Mouse (Mus musculus): ENCODE measurements at regions not wholly inside any gene's neighbourhood (a gene's known extent, or its start where the extent isn't known, plus 50 kb on each side); places are given as distances from the start of the nearest gene placed in this dataset.

DNA sequence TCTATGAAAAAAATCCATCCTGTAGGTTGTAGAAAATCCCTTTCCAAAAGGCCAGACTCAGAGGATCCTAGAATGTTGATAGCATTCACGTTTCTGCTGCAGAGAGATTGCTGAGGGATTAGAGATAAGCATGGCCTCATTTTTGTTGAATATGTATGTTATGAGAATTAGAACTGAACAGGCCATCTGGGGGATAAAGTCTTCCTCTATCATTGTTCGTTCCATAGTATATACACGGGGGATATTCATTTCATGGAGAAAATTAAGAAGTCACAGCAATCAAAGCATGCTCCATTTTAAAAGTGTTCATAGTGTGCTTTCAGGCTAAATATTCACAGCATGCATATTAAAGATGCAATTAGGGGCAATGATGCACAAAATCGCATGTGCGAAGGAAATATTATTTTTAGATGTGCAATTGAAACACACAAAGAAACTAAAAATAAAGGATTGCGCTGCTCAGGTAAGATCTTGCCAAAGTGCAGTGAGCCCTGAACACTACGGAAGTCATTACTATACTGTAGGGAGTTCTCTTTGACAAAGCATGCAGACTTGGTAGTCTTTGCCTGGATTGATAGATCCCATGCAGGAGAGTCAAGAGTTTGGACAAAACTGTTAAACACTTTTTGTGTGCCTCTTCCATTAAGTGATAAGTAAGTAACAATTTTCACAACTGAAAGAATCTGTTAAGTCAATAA is 511.5 kb downstream of the Phf3 start:
- no peak for DNase-seq
- intact Hi-C loops (cut with DNase I): no loop called here

DNA sequence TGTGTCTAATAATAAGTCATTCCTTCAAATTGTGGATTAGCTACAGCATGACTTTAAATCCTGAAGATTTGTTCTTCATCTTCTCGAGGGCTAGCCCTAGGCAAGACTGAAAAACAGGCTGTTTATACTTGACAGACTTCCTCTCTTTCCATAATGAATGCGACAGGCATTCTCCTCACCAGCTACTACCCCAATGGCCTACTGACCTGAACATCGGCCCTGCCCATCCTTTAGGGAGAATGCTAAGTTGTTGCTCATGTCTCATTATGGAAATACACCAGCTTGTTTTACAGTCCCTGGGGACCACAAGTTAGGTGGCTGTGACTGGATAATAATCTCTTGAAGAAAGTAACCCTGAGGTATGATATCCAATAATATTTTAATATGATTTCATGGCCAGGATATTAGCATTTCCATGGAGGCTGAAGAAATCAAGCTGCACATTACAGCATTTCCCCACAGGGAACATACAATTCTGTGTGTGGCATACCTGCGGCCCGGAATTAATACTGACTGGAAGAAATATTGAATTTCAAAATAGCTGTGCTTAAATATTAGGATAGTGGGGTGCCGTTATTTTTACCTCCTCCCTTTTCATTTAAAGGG is 553.0 kb downstream of the Phf3 start:
- intact Hi-C loops (cut with DNase I): no loop called here

GRCm38 (mm10) chr1:30318195-30318594 is 555.5 kb downstream of the Phf3 start:
- intact Hi-C loops (cut with DNase I): no loop called here
- DNase-seq: no peak

More for the DNA sequence above, 553.0 kb downstream of the Phf3 start:
- DNase-seq: no peak

DNA sequence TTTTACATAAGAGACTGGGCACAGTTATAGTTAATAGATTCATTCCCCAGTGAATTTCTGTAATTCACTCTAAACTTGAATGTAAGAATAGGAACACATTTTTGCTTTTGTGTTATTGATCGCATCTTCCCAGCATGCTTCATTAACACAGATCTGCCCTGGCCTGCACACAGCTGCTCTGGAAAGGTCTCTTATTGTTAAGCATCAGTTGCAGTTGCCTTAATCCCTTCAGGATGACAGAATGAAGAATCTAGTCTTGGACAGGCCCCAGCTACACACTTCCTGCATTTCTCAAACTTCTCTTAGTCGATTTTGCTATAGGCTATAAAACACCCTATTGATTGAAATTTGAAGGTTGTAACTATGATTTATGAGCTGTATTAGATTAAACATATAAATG is 584.6 kb downstream of the Phf3 start:
- DNase-seq: no peak
- intact Hi-C loops (cut with DNase I): no loop called here

DNA sequence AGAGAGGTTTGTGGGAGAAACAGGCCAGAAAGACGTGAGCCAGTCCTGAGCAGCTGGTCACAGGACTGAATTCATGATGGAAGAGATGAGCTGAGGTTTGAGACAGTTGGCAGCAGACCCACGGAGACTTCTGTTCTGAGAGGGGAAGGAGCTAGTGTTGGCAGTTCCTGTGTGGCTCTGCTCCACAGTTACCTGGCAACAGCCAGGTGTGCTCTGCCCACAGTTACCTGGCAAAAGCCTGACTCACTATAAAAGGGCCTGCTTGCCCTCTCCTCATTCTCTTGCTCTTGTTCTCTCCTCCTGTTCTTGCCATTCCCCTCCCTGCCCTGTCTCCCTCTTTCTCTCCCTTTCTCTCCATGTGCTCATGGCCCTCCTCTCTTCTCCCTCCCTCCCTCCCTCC is 611.3 kb downstream of the Phf3 start:
- DNase-seq: no peak
- intact Hi-C loops (cut with DNase I): no loop called here

- intact Hi-C loops (cut with DNase I): no loop called here
- no peak for DNase-seq
Measured at GRCm38 (mm10) chr1:30259547-30259946, 614.2 kb downstream of the Phf3 start.

DNA sequence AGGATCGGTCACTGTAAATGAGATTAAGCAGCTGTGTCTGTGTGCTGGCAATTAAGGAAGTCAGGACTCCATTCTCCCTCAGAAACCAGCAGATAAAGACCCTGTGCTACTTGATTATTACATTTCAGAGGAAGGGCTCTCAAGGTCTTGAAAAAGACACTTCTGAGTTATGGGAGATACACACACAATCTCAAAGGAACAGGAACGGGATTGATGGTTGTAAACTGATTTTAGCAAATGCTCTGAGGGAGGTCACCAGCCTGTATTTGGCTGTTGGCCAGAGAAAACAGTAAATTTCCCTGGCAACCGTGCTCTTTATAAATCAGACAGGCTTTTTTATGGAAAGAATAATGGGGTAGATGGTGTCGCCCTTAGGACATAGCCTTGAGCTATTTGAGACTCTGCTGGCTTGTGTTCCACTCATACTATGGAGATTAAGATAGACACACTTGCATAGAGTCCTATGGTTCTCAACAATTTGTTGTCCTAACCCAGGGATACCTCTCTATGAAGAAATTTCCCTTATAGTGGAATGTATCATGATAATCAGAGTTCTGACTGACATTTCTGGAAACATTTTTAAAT is 656.9 kb downstream of the Phf3 start:
- DNase-seq: no peak
- intact Hi-C loops (cut with DNase I): no loop called here

GRCm38 (mm10) chr1:30204608-30205262 is 669.0 kb downstream of the Phf3 start:
- DNase-seq: no peak
- intact Hi-C loops (cut with DNase I): no loop called here

- intact Hi-C loops (cut with DNase I): no loop called here
- DNase-seq: no peak
Measured at GRCm38 (mm10) chr1:30176225-30176624, 697.5 kb downstream of the Phf3 start.

- peak; percentile 8 to 14 for DNase-seq
- intact Hi-C loops (cut with DNase I): no loop called here
Measured at GRCm38 (mm10) chr1:30144997-30145396, 728.7 kb downstream of the Phf3 start.

DNA sequence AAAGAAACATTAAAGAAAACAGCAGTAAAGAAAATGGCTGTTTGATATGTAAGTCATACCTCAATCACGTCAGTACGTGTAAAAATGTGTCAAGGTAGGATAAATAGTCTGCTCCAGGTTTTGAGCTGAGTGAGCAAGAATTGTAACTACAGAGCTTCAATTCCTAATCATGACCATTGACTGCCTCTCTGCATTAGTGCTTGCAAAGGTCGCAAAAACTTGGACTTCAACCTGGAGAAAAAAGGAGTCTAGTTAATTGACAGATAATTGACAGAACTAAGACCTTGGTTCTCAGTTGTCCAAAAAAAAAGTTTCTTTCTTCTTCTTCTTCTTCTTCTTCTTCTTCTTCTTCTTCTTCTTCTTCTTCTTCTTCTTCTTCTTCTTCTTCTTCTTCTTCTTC is 759.5 kb downstream of the Phf3 start:
- no peak for DNase-seq

More for the DNA sequence above, 759.5 kb downstream of the Phf3 start:
- intact Hi-C loops (cut with DNase I): no loop called here

Small RNAs in the stretch of these regions (microRNA-seq; reads per million reads assigned to microRNA genes)
- gene Gm27430: 0 reads per million in 2 experiments

Data from heart, postnatal 10 days (tissue).